Mouse (Mus musculus) embryo, embryonic 10.5 days (tissue): ENCODE measurements around the gene Depdc1b.

Experiments
- DNase-seq: peaks from one replicate; pipeline ENCODE4 v3.0.0-alpha.2; 2015; ENCODE audit warnings: low spot score

Depdc1b gene

GRCm38 (mm10) chr13:108448348-108448931 is 132.3 kb downstream of the Depdc1b start:
- DNase-seq, result no peak

DNA sequence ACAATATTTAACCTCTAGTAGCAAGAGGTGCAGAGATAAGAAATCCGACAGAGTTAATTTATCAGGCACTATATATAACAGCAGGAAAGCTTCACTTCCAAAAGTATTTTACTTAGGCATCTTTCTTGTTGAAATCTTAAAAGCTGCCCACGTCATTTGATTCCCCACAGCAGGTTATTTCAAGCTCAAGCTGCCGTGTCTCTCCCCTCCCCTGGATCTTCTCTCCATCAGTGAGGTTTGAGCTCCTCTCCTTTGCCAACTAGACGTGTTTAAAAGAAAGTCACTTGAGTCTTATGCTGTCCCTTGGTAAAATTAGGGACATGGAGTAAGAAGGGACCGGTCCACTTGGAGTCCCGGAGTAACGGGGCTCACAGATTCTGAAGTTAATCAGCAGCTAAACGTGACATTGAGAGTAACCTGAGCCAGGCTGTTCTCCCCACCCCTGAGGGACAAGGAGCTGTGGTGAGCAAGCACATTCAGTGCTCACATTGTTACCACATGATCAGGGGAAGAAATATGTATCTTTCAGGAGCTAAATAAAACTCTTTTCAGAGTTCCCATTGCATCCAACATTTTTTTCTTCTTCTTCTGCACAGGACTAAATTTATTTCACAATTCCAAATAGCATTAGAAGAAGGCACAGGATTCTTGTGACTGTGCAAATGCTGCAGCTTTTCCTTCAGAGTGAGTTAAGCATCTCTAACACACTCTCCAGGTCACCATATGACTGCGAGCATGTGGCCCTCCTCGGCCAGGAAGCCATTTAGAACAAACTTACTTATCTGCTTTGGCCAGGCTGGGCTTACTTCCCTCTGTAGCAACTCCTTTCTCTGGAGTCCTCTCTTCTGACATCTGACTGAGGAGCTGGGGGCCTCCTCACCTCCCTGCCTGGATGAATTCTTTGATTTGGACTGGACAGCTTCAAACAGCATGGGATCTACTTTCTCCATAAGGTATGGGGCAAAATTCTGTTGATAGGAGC is 133.3 kb downstream of the Depdc1b start, which contains the start of gene Pde4d:
Gene Pde4d (plus strand): TSS at position 833 of the 982 bp plus-strand sequence.
- peak; percentile 37 for DNase-seq

- no peak for DNase-seq
Measured at GRCm38 (mm10) chr13:108451122-108451521, 135.0 kb downstream of the Depdc1b start.

DNA sequence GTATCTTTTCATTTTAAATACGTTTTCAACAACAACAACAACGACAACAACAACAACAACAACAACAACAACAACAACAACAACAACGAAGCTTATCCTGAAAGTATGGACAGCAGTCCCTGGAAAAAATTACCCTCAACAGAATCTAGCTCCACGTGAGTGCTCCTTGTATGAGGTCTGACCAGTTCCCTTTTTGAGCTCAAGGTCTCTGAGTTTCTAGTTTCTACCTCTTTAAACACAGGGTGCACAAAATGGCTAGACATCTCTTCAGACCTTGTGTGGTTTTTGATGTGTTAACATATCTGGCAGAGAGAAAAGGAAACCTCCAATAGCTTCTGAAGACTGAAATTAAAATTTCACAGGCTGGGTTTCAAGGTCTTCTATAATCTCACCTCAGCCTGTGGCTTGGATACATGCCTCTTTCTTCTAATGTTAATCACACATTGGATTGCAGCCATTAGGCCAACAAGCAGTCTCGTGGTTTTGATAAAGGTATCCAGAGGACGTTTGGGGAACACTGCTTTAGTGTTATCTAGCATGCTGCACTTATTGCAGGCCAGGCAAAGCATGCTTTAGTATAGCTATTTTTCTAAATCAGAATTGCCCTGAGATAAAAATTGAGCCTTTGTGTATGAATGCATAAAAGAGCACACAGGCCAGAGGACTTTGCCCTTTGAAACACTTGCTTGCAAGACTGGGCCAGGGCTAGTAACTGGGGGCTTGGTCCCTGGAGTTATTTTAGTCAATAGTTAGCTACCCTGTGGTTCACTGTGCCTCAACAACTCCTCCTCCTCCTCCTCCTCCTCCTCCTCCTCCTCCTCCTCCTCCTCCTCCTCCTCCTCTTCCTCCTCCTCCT is 137.2 kb downstream of the Depdc1b start:
- no peak for DNase-seq
